Mouse (Mus musculus) telencephalon, adult 2 months (tissue): ENCODE results near the gene Samd4.
A peak's percentile ranks its signal among the peaks of the same experiment; 100 is the strongest.

ENCODE experiments used
- DNase-seq: peaks from one replicate; pipeline ENCODE4 v3.0.0-alpha.2; 2011; ENCODE audit warnings: low read depth, low spot score

The Samd4 gene

DNA sequence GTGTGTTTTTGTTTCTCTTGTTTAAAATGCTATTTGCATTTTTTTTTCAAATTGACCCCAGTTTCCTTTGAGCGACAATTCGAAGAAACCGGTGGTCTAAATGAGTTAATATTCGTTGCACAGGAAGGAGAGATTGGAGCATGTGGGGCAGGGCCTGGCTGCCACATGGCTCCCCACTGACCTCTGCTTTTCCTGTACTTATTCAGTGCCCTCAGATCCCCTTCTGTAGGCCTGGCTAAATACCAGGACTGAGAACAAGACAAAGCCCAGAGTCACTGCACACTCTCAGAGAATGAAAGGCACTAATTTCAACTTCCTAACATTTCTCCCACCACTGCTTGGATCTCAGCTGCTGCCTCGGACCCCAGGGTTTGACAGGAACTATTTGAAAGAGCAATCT lies 182.4 kb downstream of the Samd4 start:
- DNase-seq, result no peak

DNA sequence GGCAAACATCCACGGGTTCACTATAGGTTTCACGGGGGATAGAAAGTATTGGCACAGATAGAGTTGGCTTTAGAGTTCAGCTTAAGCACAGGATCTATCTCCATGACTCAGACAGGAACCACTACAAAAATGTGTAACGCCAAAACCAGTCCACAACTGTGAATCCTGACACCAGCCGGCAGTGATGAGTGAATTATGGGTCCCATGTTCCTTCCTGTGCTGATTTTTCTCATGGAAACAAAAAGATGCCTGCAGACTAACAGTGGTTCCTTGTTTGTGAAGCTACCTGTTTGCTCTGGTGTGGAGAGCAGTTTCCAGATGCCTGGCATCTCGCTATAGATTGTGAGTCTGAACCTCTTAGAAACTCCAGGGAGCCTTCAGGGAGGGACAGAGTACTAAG lies 184.2 kb downstream of the Samd4 start:
- no peak for DNase-seq

DNA sequence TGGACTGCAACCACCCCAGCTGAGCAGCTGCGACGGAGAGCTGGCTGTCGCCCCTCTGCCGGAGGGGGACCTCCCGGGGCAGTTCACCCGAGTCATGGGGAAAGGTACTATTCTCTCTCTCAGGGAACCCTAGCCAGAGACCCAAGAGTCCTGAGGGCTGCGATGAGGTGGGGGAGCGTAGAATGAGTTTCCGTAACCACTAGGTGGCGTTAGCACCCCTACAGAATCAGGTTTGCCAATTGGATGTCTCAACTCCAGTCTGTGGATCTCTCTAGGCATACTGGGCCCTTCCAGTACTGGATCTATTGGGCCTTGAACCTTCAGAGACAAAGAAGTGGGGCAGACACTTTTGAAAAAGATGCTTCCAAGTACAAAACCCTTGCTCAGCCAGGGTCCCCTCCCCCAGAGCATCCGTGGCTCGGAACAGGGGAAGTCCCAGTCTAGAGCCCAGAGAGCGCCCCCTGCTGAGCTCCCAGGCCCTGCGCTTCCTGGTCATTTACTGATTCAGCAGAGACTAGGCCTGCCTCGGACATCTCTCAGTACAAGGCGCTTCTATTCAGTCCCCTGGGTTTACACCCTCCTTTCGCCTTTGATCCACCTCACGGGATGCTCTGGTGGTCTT lies 191.5 kb downstream of the Samd4 start:
- no peak for DNase-seq

DNA sequence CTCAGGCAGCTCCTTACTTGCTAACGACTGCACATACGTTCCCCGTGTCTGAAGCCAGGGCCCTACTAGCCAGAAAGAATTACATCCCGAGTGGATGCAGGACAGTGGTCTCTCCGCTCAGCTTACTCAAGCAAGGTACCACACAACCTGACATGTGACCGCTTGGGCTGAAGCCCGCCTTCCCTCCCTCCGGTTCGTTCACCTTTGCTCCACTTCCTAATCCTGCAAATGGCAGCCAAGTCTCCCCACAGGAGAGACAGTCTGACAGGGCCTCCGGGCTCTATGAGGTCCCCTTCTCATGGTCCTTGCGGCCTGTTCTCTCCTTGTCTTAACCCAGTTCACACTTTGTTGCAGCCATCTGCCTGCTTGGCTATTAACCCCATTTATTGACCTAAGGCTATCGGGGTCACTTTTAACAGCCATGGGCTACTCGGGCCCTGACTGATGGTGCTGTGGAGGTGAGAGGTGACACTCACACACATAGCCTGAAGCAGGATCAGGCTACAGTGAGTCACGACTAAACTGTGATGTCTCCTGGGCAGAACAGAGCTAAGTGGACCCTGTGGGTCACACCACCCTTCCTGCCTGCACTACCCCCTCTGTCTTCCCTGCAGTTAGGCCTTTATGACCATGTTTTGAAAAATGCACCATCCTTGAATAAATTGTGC lies 192.5 kb downstream of the Samd4 start:
- no peak for DNase-seq

DNA sequence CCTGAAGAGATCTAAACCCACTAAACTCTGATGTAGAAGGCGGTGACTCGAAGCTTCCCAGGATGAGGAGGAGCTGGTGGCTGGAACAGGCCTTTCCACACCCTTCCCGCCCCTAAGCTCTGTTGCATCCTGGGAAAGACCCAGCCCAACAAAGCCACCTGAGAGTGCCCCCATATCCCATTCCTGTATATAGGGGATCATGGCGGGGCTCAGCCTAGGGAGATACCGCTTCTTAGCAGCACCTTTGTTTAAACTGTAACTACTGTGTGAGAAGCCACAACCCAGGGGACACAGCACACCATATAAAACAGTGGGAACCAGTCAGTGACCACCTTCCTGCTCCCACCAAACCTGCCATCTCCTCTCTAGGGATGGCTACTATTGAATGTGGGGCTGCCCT lies 193.2 kb downstream of the Samd4 start:
- no peak for DNase-seq

DNA sequence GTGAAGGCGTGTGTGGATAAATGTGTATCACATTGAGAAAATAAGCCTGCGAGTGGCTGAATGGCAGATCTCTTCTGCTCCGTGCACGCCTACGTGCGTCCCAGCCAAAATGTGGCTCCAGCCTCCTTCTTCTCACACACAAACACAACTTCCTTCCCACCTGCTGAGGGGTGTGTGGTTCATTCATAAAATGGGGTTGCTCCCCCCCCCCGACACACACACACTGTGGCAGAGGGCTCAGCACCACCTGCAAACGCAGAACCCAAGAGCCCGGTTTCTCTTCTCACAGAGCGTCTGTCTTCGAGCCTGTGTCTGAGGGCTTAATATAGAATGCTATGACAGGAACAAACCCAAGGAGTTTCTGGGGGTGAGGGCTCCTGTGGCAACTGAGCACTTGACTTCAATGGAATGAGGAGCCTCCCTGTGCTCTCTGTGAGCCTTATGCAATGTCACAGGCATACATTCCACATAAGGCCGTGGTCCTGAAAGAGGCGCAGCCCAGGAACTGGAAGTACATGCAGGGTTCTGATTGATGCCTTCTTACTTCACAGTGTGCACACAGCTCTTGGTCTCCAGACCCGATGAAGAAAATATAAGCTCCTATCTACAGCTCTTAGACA lies 194.4 kb downstream of the Samd4 start:
- DNase-seq, result no peak

DNA sequence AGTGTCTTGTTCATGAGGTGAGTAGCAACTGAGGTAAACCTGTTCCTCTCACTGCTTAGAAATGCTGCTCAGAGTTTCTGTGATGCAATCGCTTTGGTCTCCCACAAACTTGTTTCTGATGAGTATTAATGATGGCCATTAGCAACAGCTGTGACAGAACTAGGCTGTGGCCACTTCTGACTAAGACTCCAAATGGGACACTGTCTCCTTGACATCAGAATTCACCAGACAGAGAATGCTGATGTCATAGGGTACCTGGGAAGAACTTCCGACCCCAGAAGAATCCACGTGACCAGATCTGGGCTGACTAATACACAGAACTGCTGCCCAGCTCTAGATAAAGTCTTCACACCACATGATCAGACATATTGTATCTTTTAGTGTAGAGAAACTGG lies 194.9 kb downstream of the Samd4 start:
- DNase-seq, result no peak

DNA sequence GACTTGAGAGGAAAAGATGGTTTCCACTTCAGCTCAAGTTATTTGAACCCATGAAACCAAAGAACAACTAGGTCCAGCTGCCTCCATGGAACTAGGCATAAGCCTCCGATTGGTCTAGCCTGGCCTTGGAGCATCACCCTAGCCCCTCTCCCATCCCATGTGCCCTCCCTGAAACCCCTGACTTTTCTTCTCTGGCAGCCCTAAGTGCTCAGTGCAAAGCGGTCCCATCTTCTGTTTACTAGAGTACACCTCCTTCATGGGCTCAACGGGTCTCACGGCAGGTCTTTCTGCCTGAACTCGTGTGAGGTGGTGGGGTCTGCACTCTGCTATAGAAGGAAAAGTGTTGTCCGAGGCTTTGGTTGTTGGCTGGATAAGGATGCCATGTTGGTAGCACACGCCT lies 197.3 kb downstream of the Samd4 start:
- DNase-seq, result no peak

DNA sequence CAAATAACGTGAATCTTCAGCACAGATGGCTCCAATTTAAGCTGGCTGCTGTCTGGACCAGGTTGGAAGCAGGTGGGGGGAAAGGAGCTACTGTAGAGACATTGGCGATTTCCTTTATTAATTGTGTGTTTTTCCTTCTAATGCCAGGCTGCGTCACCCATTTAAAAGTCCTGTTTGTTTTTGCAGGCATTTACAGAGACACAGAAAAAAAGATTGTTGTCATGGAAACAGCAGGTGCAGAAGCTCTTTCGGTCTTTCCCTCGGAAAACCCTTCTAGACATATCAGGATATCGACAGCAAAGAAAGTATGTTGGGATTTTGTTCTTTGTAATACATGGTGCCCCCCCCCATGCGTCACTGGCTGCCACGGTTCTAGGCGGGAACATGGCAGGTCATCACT lies 200.7 kb downstream of the Samd4 start:
- DNase-seq, result no peak

DNA sequence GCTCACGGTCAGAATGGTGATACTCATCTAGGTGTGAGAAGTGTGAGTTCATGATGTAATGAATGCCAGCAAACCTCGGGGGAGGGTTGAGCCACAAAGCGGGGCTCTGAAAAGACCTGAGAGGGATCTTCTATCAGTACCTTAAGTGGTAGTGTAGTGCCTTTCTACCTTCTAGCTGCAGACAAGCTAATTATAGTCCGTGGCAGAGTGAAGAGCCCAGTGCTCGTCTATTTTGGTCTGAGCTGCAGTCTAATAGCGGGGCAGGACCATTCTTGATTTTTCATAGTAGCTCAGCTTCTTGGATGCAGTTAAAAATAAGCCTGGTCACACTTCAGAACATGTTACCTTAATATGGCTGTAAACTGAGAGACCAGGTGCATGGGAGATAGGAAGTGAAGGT lies 201.2 kb downstream of the Samd4 start:
- no peak for DNase-seq

DNA sequence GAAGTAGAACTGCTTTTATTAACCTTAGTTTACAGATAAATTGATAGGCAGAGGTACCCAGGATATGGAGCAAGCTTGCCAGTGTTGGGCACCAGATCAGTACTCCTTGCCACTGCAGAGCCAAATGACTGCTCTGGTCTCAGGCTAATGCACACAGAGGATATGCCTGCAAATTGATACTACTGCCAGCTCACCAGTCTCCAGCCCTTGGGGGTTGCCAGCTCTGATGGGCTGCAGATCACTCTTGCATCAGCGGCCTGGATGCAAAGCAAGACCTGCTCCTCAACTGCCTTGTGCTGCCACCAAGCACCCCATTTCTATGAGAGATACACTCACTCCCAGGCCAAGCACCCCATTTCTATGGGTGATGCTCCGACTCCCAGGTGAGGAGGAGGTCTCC lies 202.0 kb downstream of the Samd4 start:
- no peak for DNase-seq

DNA sequence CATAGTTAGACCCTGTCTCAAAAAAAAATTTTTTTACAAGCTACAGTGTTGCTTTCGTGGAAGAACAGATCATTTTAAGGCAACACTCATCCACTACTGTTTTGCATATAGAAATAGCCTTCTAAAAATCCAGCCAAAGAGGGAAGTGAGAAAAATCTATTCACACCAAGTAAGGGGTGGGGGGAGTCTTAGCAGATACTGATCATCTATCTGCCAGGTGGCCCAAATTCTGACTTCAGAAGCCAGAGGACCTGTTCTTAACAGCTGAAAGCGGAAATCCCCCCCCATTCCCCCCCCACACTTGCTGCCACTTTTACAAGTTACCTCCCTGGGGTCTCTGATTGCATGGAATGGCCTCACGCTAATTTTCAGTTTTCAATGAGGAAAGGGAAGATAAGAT lies 203.5 kb downstream of the Samd4 start:
- DNase-seq, result no peak

DNA sequence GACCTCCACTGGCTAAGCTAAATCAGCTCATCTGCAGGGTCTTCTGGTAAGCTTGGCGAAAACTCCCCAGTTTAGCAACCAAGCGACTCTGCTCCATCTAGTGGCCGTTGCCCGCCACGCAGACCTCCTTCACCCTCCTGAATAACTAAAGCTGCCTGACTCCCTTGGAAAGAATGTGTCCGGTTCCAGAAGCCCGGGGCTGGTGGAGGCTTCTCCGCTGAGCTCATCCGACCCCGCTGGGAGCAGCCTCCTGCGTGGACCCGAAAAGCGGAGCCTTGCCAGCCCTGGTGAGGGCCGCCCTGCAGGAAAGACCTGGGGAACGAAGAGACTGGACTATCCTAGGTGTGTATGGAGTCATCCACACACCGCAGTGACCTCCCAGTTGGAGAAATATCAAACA lies 204.1 kb downstream of the Samd4 start:
- peak; percentile 48 for DNase-seq

DNA sequence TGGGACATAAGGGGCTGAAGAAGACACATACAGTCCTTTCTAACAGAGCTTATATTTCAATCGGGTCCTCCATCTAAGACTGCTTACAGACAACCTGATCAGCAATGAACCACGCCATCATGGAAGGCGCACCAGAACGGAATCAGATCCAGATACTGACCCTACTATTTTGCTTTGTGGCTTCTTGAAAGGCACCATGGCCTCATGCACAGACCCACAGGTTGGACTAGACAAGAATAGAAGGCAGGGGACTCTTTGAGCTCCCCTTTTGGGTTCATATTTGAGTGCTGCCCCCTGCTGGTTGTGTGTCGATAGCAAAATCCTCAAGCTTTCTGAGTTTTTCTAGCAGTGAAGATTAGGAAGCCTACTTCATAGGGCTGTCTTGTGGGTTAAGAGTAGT lies 204.5 kb downstream of the Samd4 start:
- no peak for DNase-seq

DNA sequence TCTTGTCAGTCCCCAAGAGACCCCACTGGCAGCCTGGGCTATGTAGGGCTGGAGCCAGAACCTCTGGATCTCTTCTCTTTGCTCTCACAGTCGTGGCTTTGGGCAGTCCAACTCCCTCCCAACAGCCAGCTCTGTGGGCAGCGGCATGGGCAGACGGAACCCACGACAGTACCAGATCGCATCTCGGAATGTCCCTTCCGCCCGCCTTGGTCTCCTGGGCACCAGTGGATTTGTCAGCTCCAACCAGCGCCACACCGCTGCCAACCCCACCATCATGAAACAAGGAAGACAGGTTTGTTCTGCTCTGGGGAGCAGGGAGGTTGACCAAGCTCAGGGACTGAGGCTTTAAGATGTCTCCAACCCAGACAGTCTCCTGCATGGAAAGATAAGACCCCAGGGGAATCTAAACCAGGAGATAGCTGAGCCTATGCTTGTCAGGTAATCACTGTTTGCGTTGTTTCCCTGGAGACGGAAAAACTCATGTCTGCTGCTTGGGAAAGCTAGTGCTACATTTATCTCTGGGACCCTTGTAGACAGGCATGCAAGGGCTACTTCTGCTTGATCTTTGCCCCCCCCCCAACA lies 205.1 kb downstream of the Samd4 start:
- no peak for DNase-seq

DNA sequence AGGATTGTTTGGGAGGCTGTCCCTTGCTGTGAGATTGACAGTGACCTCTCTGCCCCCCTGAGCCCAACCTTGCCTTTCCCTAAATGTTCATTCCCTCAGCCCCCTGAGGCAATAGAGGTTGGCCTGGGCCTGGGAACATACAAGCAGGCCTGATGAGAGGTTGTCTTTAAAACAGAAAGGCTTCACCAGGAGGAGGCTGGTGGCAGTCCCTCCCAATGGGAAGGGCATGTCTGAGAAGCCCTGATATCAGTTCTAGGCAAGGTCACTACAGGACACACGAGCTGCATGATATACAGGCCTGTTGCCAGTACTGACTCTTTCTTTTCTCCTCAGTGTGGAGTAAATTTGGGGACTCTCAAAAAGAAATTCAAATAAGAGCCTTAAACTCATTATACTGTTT lies 205.7 kb downstream of the Samd4 start:
- no peak for DNase-seq

DNA sequence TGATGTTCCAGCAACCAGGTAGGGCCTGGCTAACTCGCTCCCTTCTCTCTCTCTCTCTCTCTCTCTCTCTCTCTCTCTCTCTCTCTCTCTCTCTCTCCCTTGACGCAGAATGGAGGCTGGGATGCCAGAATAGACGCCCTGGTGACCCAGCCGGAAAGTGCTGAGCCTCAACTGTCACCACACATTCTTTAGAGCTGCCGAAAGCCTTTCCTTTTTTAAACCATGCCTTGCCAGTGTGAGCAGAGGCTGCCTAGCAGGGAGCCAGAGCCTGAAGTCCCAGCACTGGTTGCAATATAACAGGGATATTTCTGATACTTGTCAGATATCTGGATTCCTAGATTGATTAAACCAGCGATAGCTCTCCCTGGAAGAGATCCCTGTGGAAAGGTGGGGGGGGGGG lies 206.5 kb downstream of the Samd4 start:
- no peak for DNase-seq

DNA sequence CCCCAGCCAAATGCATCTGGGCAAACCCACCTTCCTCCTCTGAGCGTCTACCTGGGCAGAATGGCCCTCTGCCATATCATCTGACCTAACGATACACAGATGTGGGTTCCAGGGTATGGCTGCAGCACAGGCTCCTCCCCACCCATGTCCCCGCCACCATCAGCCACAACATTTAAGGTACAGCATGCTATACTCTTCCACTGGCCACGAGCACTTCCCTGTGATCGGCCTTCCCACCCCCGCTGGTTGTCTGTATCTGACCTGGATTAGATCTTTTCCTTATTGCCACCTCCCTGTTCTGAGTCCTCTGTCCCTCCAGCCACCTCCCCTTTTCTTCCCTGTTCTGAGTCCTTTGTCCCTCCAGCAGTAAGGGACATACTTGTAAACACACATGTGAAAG lies 209.3 kb downstream of the Samd4 start:
- no peak for DNase-seq

DNA sequence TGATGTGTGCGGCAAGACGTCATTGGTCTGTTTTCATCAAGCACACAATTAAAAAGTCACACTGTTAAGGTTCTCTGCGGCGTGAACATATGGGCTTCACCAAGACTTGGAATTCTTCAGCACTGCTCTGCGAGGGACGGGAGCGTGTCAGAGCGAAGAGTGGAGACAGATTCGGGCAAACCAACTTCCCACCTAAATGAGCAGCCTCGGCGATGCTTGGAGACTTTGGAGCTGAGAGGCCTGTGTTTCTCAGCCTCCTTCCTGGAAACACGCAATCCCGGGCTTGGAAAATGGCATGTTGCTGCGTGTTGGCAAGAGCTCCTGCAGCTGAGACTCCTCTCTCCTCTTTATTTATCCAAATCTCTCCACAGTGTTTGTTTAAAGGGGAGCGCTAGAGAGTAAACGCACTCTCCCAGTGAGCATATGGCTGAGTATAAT lies 210.7 kb downstream of the Samd4 start:
- DNase-seq, result peak; percentile 80

DNA sequence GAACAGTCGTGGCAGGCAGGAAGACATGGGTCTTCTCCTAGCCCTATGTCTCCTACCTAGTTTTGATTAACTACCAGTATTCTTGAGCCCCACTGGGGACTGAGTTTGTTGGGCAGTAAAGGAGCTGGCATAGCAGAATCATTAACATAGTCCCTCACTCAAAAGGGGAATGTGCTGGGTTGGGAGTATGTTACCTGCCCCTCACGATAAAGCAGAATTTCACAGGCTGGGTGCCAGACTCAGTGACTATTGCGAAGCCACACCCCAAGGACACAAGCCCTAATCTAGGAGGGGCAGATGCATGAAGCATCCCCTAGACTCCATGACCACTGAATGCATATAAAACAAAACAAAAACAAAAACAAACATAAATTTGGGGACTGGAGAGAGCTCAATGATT lies 212.4 kb downstream of the Samd4 start:
- no peak for DNase-seq

DNA sequence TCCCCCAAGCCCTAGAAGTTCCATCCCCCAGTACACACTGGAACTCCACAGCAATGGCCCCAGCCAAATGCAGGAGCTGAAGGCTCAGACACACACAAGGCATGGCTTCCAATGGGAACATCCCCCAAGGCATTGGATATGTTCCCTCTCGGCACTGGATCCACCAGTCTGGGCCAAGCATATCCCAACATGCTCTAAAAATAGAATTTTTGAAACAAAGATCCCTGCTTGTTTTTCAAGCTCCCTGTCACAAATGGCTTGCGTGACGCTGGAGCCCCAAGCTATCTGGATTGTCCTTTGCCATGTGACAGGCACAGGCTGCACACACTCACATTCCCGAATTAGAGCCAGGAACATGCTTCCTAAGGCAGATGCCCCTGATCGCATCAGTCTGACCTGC lies 213.7 kb downstream of the Samd4 start:
- no peak for DNase-seq

DNA sequence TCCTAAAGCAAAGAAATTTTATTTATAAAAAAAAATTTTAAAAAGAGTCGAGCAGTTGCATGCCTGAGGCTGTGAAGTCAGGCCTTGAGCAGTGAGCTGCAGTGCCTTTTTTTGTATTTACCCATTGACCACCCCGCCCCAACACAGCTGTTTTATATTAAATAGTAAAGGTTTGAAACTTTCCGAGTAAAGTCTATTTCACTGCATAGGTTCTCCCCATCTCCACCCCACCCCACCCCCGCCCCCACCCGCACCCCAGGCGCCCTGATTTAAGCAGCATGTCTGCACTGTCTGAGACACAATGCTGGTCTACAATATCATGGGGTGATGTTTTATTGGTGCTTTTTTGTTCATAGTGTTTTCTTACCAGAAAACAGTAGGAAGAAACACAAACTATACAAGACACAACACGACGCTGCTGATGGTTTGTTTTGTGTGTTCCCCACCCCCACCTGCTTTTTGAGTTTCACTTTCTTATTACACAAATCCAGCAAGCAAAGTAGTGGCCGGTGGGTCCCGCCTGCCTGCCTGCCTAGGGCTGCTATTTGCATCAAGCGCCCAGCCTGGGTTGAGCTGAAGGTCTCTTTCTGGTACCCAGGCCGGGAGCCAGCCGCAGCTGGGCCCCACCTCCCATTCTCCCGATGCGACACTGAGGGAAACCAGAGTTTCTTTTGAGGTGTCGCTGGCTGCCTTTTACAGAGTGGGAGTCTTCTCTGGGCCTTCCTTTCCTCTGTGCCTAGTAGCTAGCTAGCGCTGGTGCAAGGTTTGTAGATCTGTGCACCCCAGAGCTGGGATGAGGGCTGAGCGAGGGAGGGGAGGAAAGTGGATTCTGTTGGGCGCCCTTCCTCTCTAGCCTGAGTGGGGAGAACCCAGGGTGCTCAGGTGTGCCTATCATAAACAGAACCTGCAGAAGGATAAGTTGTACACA lies 221.9 kb downstream of the Samd4 start:
- no peak for DNase-seq
